Comparison of ENCODE assay signal across 19 mouse cellular contexts in the genomic region with DNA sequence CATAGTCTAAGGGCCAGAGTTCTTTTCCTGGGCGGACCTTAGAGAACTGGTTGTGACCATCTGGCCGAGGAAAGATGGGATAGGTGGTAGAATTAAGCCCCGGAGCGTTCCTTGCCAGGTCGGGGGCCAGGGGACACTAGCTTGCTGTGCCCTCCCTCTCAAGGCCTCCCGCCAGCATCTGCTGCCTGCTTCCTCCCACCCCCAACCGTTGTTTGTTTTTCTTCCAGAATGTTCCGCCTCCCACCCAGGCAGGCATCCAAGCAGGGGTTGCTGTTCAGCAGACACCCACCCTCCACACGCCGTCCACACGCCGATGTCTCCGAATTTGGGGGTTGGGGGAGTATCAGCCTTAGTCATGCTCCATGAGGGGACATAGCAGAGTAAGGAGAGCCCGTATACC. TPM values are rescaled to one million over a fixed set of nuclear protein-coding genes. Genes with fewer than 3 reads are reported as not detected.
DNase-seq lines count a peak whose midpoint lies in the region; ATAC-seq and TF ChIP-seq lines count a peak whose summit lies in the region.
"Had no signal": no experiment of that assay in that cellular context is flagged by ENCODE, and none has a peak within 500 bp of the region (broad histone marks: within the 10 kb centered on the region; RNA-seq: fewer than 3 reads in every experiment).

No protein-coding gene starts in this region.

- no peaks in the 10 kb centered on the region for H3K9me3 ChIP-seq in kidney, embryonic 14.5 days (ENCODE audit: control insufficient read depth, low read length)
- no peaks in the 10 kb centered on the region for H3K9me3 ChIP-seq in midbrain, embryonic 10.5 days (replicated peaks)
- no peaks in the 10 kb centered on the region for H3K9me3 ChIP-seq in midbrain, postnatal 0 days (ENCODE audit: low read length)
- H3K9me3 ChIP-seq in stomach, embryonic 15.5 days = no peaks in the 10 kb centered on the region
- H3K9me3 ChIP-seq: forebrain, embryonic 13.5 days; midbrain, embryonic 12.5 days; neural tube, embryonic 12.5 days had no signal

- TF ChIP-seq CTCF in midbrain, postnatal 0 days (IDR thresholded peaks at IDR 0.05) = no peak

- no peak overlapping the region for H3K4me3 ChIP-seq in kidney, embryonic 14.5 days (ENCODE audit: low read length)
- H3K4me3 ChIP-seq in midbrain, embryonic 10.5 days = no peak overlapping the region
- H3K4me3 ChIP-seq in midbrain, postnatal 0 days (ENCODE audit: low read depth, low read length) = no peak overlapping the region
- no peak overlapping the region for H3K4me3 ChIP-seq in stomach, embryonic 15.5 days (replicated peaks)
- H3K4me3 ChIP-seq: forebrain, embryonic 13.5 days; midbrain, embryonic 12.5 days; neural tube, embryonic 12.5 days had no signal

- 0 out of 2 replicates have a peak overlapping the region, but pooled peaks have one; percentile 28 for H3K9ac ChIP-seq in kidney, embryonic 14.5 days (ENCODE audit: low read depth, low read length)
- no peak overlapping the region for H3K9ac ChIP-seq in midbrain, postnatal 0 days (replicated peaks; ENCODE audit: low read length, poor library complexity, severe bottlenecking)
- no peak overlapping the region for H3K9ac ChIP-seq in stomach, embryonic 15.5 days
- H3K9ac ChIP-seq: forebrain, embryonic 13.5 days; liver, embryonic 14.5 days; midbrain, embryonic 12.5 days; neural tube, embryonic 12.5 days had no signal

- no peaks in the 10 kb centered on the region for H3K27me3 ChIP-seq in kidney, embryonic 14.5 days (ENCODE audit: control insufficient read depth, insufficient read depth, low read length)
- peaks cover 75% of the 10 kb centered on the region for H3K27me3 ChIP-seq in midbrain, embryonic 10.5 days (ENCODE audit: low read depth, poor library complexity, severe bottlenecking)
- H3K27me3 ChIP-seq in midbrain, postnatal 0 days (ENCODE audit: insufficient read depth, low read length) = peaks cover 4% of the 10 kb centered on the region; the same call in 1 of the 2 replicates
- no peaks in the 10 kb centered on the region for H3K27me3 ChIP-seq in stomach, embryonic 15.5 days (replicated peaks)

- peak overlapping the region; percentile 95; the same call in 1 of the 2 replicates for H3K27ac ChIP-seq in kidney, embryonic 14.5 days (ENCODE audit: low read depth, low read length)
- H3K27ac ChIP-seq in midbrain, embryonic 10.5 days (replicated peaks) = peak overlapping the region; percentile 93
- no peak overlapping the region for H3K27ac ChIP-seq in midbrain, postnatal 0 days (ENCODE audit: low read depth, low read length)
- peak overlapping the region; percentile 97 for H3K27ac ChIP-seq in stomach, embryonic 15.5 days
- H3K27ac ChIP-seq: forebrain, embryonic 13.5 days; liver, embryonic 14.5 days; neural tube, embryonic 12.5 days had no signal

- H3K4me1 ChIP-seq in kidney, embryonic 14.5 days (ENCODE audit: control insufficient read depth, insufficient read depth, low read length) = peaks cover 74% of the 10 kb centered on the region
- peaks cover 95% of the 10 kb centered on the region for H3K4me1 ChIP-seq in midbrain, embryonic 10.5 days
- peaks cover 14% of the 10 kb centered on the region for H3K4me1 ChIP-seq in midbrain, postnatal 0 days (ENCODE audit: insufficient read depth, low read length)
- H3K4me1 ChIP-seq in stomach, embryonic 15.5 days = peaks cover 60% of the 10 kb centered on the region

- peak; percentile 45 to 67 for DNase-seq in cerebellum, postnatal 10 days
- DNase-seq in cerebellum, adult 11 months = no peak
- no peak for DNase-seq in kidney, adult 18-20 months
- DNase-seq in midbrain, embryonic 10.5 days (ENCODE audit: low spot score) = no peak
- no peak for DNase-seq in midbrain, postnatal 0 days (ENCODE audit: low spot score)
- DNase-seq in layer of hippocampus, adult 8-10 months (ENCODE audit: low spot score in 2 of 2) = no peak
- DNase-seq: adrenal gland, postnatal 25 days; embryo, embryonic 11 days; gastrocnemius, postnatal 10 days; heart, postnatal 36 days; layer of hippocampus, adult 9-11 months; retina, postnatal 1 day; thymus, postnatal 14 days had no signal

- H3K4me2 ChIP-seq in kidney, embryonic 14.5 days (replicated peaks; ENCODE audit: low read depth, low read length) = no peak overlapping the region
- no peak overlapping the region for H3K4me2 ChIP-seq in midbrain, postnatal 0 days (ENCODE audit: low read depth, low read length, poor library complexity, severe bottlenecking)
- H3K4me2 ChIP-seq in stomach, embryonic 15.5 days = 0 out of 2 replicates have a peak overlapping the region, but pooled peaks have one; percentile 91
- H3K4me2 ChIP-seq: forebrain, embryonic 13.5 days; midbrain, embryonic 12.5 days; neural tube, embryonic 12.5 days had no signal

- no peaks in the 10 kb centered on the region for H3K36me3 ChIP-seq in kidney, embryonic 14.5 days (ENCODE audit: control insufficient read depth, insufficient read depth, low read length)
- no peaks in the 10 kb centered on the region for H3K36me3 ChIP-seq in midbrain, embryonic 10.5 days
- no peaks in the 10 kb centered on the region for H3K36me3 ChIP-seq in midbrain, postnatal 0 days (ENCODE audit: insufficient read depth, low read length)
- H3K36me3 ChIP-seq in stomach, embryonic 15.5 days = no peaks in the 10 kb centered on the region
- H3K36me3 ChIP-seq: midbrain, embryonic 12.5 days; neural tube, embryonic 12.5 days had no signal

- WGBS in kidney, embryonic 14.5 days = 28% methylated on average over 14 of the region's 14 CpGs
- 78% methylated on average over 14 of the region's 14 CpGs for WGBS in midbrain, embryonic 10.5 days
- 75% methylated on average over 14 of the region's 14 CpGs for WGBS in midbrain, postnatal 0 days
- 42% methylated on average over 14 of the region's 14 CpGs for WGBS in stomach, embryonic 15.5 days

- ATAC-seq in kidney, embryonic 14.5 days (ENCODE audit: low FRiP score, low TSS enrichment) = no peak
- no peak for ATAC-seq in midbrain, postnatal 0 days (ENCODE audit: low FRiP score)
- ATAC-seq in stomach, embryonic 15.5 days (ENCODE audit: insufficient read depth, low FRiP score, low read depth) = no peak
- ATAC-seq: forebrain, embryonic 13.5 days had no signal

RNA-seq across cellular contexts. Expression of a gene that starts 49.8 kb away (rescaled TPM):
- polyA plus RNA-seq in kidney, embryonic 14.5 days (2014; fragmentation: Nextera tagmentation; extraction: Ambion mirVana) = 11.3 and 12.1 TPM in 2 replicates
- 12.7 and 15.6 TPM in 2 replicates for polyA plus RNA-seq in midbrain, embryonic 10.5 days (2016; fragmentation: Nextera tagmentation; extraction: Ambion mirVana)
- 47.3 and 51.3 TPM in 2 replicates for total RNA-seq in midbrain, postnatal 0 days (2014; rRNA removed)
- 9.9 and 12.4 TPM in 2 replicates for polyA plus RNA-seq in midbrain, postnatal 0 days (2015; fragmentation: Nextera tagmentation; extraction: Ambion mirVana)
- polyA plus RNA-seq in stomach, embryonic 15.5 days (2015; fragmentation: Nextera tagmentation; extraction: Ambion mirVana) = 9.6 and 10.8 TPM in 2 replicates
- 100 to 1,000 TPM; 114 to 136 (median 127) TPM for total RNA-seq in layer of hippocampus, adult 8-10 months (2022)

Comparison
In these comparisons a context has a peak if more than half of its experiments do, and no peak if none do; other contexts are left out.
1. DNase-seq: peak in cerebellum, postnatal 10 days (2 of 2); none in cerebellum, adult 11 months (single experiment), kidney, adult 18-20 months (single experiment), midbrain, embryonic 10.5 days (single experiment), midbrain, postnatal 0 days (single experiment) and layer of hippocampus, adult 8-10 months (0 of 2).